Mouse (Mus musculus): ENCODE results near the gene Vav3. TPM values are rescaled to one million over a fixed set of nuclear protein-coding genes. Genes with fewer than 3 reads are reported as not detected.

Vav3 gene
- polyA plus RNA-seq, 1 experiment from 2014 or later = 8.7 TPM

DNA sequence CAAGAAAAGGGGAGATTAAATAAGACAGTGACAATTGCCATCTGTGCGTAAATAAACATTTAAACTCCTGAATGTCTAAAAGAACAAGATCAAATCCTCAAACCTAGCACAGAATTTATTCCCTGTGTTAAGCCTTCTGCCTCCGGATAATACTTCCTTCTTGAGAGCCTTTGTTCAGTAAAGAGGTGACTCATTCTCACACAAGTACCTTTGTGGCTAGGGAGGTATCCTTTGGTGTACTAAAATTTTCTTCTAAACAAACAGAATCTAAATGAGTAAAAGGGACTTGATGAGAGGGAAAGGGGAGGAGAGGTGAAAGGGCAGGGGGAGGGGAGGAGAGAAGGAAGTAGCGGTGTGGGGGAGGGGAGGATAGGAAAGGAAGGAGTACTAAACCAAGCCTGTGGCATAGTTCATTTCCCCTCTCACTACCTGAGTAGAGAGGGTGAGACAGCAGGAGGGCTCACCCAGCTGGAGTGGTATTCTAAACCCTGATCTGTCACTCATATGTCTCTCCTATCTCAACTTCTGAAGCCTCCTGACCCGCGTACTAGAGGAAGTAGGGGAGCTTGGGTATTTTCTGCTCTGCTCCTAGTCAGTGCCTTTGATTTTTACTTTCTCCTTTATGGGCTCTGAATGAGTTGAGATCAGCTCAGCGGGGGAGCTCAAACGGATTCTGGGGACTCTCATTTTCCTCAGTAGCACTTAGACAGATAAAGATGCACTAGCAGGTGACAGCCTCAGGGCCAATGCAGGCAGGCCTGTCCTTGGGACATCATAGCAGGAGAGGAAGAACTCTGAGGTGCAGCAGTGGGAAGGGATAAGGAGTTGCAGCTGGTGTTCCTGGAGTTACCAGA lies 16.8 kb upstream of the Vav3 start:
- Histone ChIP-seq H3K9me3 (no peaks in the 10 kb centered on the region), H3K4me3 (no peak overlapping the region), H3K4me1 (no peaks in the 10 kb centered on the region), H3K36me3 (no peaks in the 10 kb centered on the region), H3K4me2 (replicated peaks) (no peak overlapping the region), H3K27ac (no peak overlapping the region), H3K27me3 (no peaks in the 10 kb centered on the region), H3K9ac (no peak overlapping the region)
- ATAC-seq (ENCODE audit: insufficient number of reproducible peaks, insufficient read depth, low FRiP score, low TSS enrichment) = no peak
- 66% methylated on average over 7 of the region's 7 CpGs for WGBS

DNA sequence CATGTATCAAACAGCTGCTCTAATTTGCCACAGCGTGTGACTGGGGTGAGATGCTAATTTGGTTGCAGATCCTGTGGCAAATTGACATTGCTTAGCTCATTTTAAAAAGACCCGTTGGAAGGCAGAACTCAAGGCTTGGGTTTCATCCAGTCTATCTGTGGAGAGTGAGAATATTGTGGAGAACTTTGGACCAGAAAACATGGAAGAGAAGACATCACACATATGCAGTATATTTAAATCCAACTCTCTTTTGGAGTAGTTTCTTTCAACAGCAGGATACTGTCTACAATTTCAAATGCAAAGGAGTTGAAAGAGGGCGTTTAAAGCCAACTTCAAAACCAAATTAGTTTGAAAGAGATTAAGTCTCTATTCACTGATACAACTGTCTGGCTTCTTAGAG lies 13.3 kb upstream of the Vav3 start:
- Histone ChIP-seq H3K4me3 (no peak overlapping the region), H3K9me3 (no peaks in the 10 kb centered on the region), H3K36me3 (no peaks in the 10 kb centered on the region), H3K27me3 (no peaks in the 10 kb centered on the region), H3K27ac (no peak overlapping the region), H3K9ac (no peak overlapping the region), H3K4me2 (replicated peaks) (no peak overlapping the region), H3K4me1 (no peaks in the 10 kb centered on the region)
- no peak for ATAC-seq (ENCODE audit: insufficient number of reproducible peaks, insufficient read depth, low FRiP score, low TSS enrichment)
- WGBS = 56% methylated on average over 3 of the region's 3 CpGs

DNA sequence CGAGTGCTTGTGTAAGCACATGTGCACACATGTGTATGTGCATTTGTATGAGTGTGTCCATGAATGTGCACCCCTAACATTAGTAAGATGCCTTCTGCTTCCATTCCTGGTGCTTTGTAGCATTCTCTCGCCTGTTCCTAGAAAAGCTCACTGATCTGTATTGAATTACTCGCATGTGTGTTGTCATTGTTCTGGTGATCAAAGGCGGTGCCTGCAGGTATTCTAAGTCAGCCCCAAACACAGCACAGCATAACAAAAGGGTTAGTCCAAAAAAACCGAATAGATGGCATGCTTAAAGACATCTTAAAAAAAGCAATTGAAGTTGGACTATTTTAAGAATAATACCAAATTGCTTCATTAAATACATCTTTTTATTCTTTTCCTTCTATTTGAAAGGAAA lies 7.7 kb upstream of the Vav3 start:
- Histone ChIP-seq H3K4me2 (replicated peaks) (no peak overlapping the region), H3K9ac (no peak overlapping the region), H3K9me3 (no peaks in the 10 kb centered on the region), H3K27me3 (no peaks in the 10 kb centered on the region), H3K27ac (no peak overlapping the region), H3K36me3 (no peaks in the 10 kb centered on the region), H3K4me1 (no peaks in the 10 kb centered on the region), H3K4me3 (no peak overlapping the region)
- 46% methylated on average over 5 of the region's 5 CpGs for WGBS
- no peak for ATAC-seq (ENCODE audit: insufficient number of reproducible peaks, insufficient read depth, low FRiP score, low TSS enrichment)

DNA sequence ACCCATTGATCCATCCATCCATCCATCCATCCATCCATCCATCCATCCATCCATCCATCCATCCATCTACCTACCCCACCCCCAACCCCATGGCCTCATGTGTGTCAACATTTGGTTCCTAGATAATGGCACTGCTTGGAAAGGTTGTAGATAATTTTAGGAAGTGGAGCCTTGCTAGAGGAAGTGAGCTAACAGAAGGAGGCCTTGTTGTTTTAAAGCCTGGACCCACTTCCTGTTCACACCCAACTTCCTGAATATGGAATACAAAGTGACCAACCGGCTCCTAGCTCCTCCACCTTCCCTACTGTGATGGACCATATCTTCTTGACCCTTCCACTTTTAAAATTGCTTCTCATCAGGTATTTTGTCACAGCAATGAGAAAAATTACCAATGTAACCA lies 5.0 kb upstream of the Vav3 start:
- Histone ChIP-seq H3K27me3 (no peaks in the 10 kb centered on the region), H3K9ac (no peak overlapping the region), H3K4me3 (no peak overlapping the region), H3K4me1 (no peaks in the 10 kb centered on the region), H3K27ac (no peak overlapping the region), H3K36me3 (no peaks in the 10 kb centered on the region), H3K4me2 (replicated peaks) (no peak overlapping the region), H3K9me3 (no peaks in the 10 kb centered on the region)
- ATAC-seq (ENCODE audit: insufficient number of reproducible peaks, insufficient read depth, low FRiP score, low TSS enrichment) = no peak
- WGBS = 88% methylated on average over 1 of the region's 1 CpGs

DNA sequence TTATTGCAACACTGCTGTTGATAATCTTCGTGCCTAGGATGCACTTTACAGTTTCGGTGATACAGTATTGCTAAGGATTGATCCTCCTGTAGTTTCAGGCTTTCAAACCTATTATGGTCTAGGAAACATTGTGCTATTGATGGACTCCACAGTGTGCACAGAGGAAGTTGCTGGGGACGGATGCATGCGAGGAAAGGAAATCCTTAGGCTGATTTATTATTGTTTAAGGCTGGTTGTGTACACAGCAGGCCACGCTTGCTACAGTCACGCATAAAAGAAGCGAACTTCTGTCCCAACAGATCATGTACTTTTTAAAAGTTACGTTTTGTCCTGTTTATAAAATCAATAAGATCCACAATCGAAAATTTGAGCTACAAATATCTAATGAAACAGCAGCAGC lies 1.2 kb upstream of the Vav3 start:
- 74% methylated on average over 9 of the region's 9 CpGs for WGBS
- ATAC-seq (ENCODE audit: insufficient number of reproducible peaks, insufficient read depth, low FRiP score, low TSS enrichment) = no peak
- H3K9ac ChIP-seq = no peak overlapping the region
- H3K4me2 ChIP-seq (replicated peaks) = no peak overlapping the region
- no peak overlapping the region for H3K4me3 ChIP-seq
- H3K27me3 ChIP-seq = peaks cover 6% of the 10 kb centered on the region; the same call in 1 of the 2 replicates
- no peak overlapping the region for H3K27ac ChIP-seq
- H3K4me1 ChIP-seq = no peaks in the 10 kb centered on the region
- H3K9me3 ChIP-seq = no peaks in the 10 kb centered on the region
- H3K36me3 ChIP-seq = no peaks in the 10 kb centered on the region

DNA sequence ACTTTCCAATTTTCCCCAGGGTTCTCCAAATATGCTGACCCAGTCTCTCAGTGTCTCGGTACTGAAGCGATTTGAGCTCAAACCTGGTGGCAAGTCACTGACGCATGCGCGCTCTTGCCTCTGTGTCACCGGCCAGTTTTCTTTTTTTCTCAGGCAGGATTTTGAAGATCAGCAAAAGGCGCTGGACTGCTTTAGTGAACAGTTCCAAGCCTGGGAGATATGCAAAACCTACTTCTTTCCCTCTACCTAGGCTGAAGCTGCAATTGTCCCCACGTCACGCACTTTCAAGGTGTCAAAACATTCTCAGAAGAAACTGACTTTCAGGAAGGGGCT lies 546 bp upstream of the Vav3 start:
- ATAC-seq (ENCODE audit: insufficient number of reproducible peaks, insufficient read depth, low FRiP score, low TSS enrichment) = 0 out of 2 replicates have a peak, but pooled peaks have one; percentile 4
- Histone ChIP-seq H3K4me2 (replicated peaks) (peak overlapping the region; percentile 91), H3K9me3 (no peaks in the 10 kb centered on the region), H3K27me3 (peaks cover 6% of the 10 kb centered on the region; the same call in 1 of the 2 replicates), H3K4me1 (no peaks in the 10 kb centered on the region), H3K36me3 (no peaks in the 10 kb centered on the region), H3K4me3 (peak overlapping the region; percentile 70), H3K9ac (peak overlapping the region; percentile 62; the same call in 1 of the 2 replicates), H3K27ac (peak overlapping the region; percentile 69; the same call in 1 of the 2 replicates)
- WGBS = 1% methylated on average over 9 of the region's 9 CpGs

DNA sequence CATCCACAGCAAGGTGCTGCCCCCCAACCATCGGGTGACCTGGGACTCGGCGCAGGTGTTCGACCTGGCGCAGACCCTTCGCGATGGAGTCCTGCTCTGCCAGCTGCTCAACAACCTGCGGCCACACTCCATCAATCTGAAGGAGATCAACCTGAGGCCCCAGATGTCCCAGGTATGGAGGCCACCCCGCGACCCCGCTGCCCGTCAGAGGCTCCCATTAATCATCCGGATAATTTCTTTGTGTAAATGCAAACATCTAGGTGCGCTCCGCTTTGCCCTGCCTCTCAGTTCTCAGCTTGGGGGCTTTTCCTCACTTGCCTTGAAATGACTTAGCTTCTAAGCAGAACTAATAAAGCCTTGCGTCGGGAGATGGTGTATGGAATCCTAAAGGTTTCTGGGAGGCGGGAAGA lies 623 bp downstream of the Vav3 start:
- under 1% methylated on average over 18 of the region's 18 CpGs for WGBS
- H3K27ac ChIP-seq = peak overlapping the region; percentile 69
- H3K27me3 ChIP-seq = peaks cover 6% of the 10 kb centered on the region; the same call in 1 of the 2 replicates
- H3K4me3 ChIP-seq = peak overlapping the region; percentile 70
- peak overlapping the region; percentile 62 for H3K9ac ChIP-seq
- H3K9me3 ChIP-seq = no peaks in the 10 kb centered on the region
- no peaks in the 10 kb centered on the region for H3K36me3 ChIP-seq
- H3K4me1 ChIP-seq = no peaks in the 10 kb centered on the region
- no peak for ATAC-seq (ENCODE audit: insufficient number of reproducible peaks, insufficient read depth, low FRiP score, low TSS enrichment)
- H3K4me2 ChIP-seq (replicated peaks) = peak overlapping the region; percentile 91

DNA sequence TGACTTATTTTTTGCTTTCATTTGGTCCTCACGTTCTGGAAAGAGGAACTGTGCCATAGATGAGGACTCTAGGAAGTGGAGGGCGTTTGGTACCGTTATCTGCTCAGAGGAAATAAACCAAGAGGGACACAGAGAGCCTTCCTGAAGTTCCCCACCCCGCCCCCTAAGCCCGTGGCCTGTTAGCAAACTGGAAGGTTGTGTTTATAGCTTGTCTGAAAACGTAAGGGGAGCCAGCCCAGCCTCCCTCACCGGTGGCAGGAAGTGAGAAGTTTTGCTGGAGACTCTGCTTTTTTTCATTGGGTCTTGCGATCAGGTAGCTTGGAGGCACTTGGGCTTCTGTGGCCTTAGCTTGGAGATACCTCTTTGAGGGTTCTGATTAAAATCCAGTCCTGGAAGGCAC lies 1.2 kb downstream of the Vav3 start:
- Histone ChIP-seq H3K27ac (no peak overlapping the region), H3K9ac (peak overlapping the region; percentile 62; the same call in 1 of the 2 replicates)
- 3% methylated on average over 8 of the region's 8 CpGs for WGBS

DNA sequence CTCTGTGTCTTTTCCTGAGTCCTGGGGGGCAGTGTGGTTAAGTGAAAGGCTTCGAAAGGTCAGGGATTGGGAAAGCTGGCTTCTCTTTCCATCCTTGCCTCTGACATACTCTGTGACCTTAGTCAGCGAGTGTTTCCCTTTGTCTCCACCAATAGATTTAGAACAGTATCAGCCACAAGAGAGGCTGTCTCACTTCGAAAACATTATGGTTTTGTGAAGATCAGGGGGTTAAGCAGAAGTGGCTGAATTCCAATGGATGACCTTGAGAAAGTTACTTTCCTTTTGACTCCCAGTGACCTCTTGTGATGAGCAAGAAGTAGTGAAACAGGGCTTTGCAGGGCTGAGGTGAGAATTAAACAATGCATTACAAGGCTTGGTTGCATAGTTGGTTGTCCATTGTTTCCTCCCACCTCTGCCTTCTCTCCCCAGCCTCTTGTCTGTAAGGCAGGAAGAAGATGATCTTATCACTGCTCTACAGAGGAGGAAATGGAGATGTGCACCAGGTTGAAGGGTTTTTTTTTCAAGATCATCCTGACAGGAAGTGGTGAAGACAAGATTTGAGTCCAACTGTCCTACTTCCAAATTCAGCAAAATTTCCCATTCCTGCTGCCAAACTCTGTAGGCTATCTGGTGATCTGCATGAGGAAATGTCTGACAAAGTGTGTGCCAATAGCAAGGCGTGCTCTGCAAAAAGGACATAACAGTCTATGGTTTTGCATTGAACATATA lies 11.7 kb downstream of the Vav3 start:
- no peak overlapping the region for H3K9ac ChIP-seq
- WGBS = 76% methylated on average over 4 of the region's 4 CpGs
- no peak for ATAC-seq (ENCODE audit: insufficient number of reproducible peaks, insufficient read depth, low FRiP score, low TSS enrichment)

More for the DNA sequence above, 1.2 kb downstream of the Vav3 start:
- Histone ChIP-seq H3K9me3 (no peaks in the 10 kb centered on the region), H3K27me3 (peaks cover 6% of the 10 kb centered on the region; the same call in 1 of the 2 replicates), H3K36me3 (no peaks in the 10 kb centered on the region), H3K4me2 (replicated peaks) (peak overlapping the region; percentile 91), H3K4me1 (no peaks in the 10 kb centered on the region), H3K4me3 (peak overlapping the region; percentile 70)
- ATAC-seq (ENCODE audit: insufficient number of reproducible peaks, insufficient read depth, low FRiP score, low TSS enrichment) = no peak

DNA sequence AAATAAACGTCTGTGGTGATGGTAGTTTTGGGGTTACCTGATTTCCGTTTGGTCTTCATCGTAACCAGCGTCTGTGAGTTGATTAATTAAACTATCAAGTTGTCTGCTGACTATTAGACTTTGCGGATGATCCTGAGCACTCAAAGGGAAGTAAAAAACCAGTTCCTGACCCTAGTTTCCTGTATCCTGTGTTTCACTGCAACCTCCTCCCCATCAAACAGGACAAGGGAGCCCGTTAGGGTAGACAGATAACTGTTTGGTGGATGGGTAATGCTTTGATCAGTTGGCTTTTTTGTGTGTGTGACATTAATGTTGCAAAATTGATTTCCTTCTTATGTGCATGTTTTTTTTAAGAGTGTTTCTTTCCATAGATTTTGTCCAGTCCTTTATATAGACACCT lies 12.2 kb downstream of the Vav3 start:
- Histone ChIP-seq H3K27me3 (no peaks in the 10 kb centered on the region), H3K4me2 (replicated peaks) (no peak overlapping the region), H3K9me3 (no peaks in the 10 kb centered on the region), H3K4me3 (no peak overlapping the region), H3K4me1 (no peaks in the 10 kb centered on the region), H3K27ac (no peak overlapping the region), H3K36me3 (no peaks in the 10 kb centered on the region), H3K9ac (no peak overlapping the region)
- ATAC-seq (ENCODE audit: insufficient number of reproducible peaks, insufficient read depth, low FRiP score, low TSS enrichment) = no peak
- WGBS = 75% methylated on average over 6 of the region's 6 CpGs

More for the DNA sequence above, 11.7 kb downstream of the Vav3 start:
- Histone ChIP-seq H3K27ac (no peak overlapping the region), H3K36me3 (no peaks in the 10 kb centered on the region), H3K9me3 (no peaks in the 10 kb centered on the region), H3K4me2 (replicated peaks) (no peak overlapping the region), H3K27me3 (no peaks in the 10 kb centered on the region), H3K4me3 (no peak overlapping the region), H3K4me1 (no peaks in the 10 kb centered on the region)

DNA sequence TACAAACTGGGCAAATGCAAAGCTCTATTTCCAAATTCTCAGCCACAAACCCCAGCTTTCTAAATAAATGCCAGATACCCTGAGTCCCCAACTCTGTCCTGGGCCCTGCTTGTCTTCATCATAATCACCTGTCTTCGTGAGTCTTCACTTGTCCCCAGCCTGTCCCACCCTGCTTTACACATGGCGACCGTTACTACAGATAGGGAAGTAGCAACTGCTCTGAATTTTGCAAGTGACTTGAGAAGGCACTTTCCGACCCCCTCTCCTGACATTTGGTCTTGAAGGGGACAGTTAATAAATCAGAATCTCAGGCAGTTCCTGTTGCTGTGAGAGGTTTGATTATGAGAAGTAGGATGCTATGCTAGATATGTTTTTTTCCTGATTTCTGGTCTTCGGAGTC lies 13.4 kb downstream of the Vav3 start:
- ATAC-seq (ENCODE audit: insufficient number of reproducible peaks, insufficient read depth, low FRiP score, low TSS enrichment) = no peak
- H3K27ac ChIP-seq = no peak overlapping the region
- no peak overlapping the region for H3K4me2 ChIP-seq (replicated peaks)
- H3K4me3 ChIP-seq = no peak overlapping the region
- H3K9ac ChIP-seq = no peak overlapping the region
- no peaks in the 10 kb centered on the region for H3K4me1 ChIP-seq
- no peaks in the 10 kb centered on the region for H3K36me3 ChIP-seq
- no peaks in the 10 kb centered on the region for H3K27me3 ChIP-seq
- no peaks in the 10 kb centered on the region for H3K9me3 ChIP-seq
- WGBS = 87% methylated on average over 5 of the region's 5 CpGs

DNA sequence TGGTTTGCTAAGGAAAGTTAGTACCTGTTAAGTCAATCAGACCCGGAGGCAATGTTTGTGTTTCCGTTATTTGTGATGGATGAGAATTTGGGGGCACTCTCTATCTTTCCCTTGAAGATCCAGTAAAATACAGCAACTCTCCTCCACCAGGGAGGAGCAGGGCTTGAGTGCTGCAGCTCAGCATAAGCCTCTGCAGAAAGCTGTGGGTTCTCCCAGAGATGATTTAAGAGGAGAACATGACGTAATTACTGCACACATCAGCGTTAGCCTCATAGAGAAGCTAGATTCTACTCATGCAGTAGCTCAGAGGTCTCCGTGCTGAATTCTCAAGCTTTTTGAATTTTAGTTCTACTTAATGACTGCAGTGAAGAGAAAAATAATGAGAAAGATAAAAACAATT lies 14.7 kb downstream of the Vav3 start:
- Histone ChIP-seq H3K27ac (no peak overlapping the region), H3K9ac (no peak overlapping the region), H3K36me3 (no peaks in the 10 kb centered on the region), H3K9me3 (no peaks in the 10 kb centered on the region), H3K4me2 (replicated peaks) (no peak overlapping the region), H3K27me3 (no peaks in the 10 kb centered on the region), H3K4me3 (no peak overlapping the region), H3K4me1 (no peaks in the 10 kb centered on the region)
- WGBS = 82% methylated on average over 5 of the region's 5 CpGs
- no peak for ATAC-seq (ENCODE audit: insufficient number of reproducible peaks, insufficient read depth, low FRiP score, low TSS enrichment)

Measured in embryonic facial prominence, embryonic 12.5 days (tissue).